8 mouse cellular contexts compared by ENCODE assay signal in the genomic region with DNA sequence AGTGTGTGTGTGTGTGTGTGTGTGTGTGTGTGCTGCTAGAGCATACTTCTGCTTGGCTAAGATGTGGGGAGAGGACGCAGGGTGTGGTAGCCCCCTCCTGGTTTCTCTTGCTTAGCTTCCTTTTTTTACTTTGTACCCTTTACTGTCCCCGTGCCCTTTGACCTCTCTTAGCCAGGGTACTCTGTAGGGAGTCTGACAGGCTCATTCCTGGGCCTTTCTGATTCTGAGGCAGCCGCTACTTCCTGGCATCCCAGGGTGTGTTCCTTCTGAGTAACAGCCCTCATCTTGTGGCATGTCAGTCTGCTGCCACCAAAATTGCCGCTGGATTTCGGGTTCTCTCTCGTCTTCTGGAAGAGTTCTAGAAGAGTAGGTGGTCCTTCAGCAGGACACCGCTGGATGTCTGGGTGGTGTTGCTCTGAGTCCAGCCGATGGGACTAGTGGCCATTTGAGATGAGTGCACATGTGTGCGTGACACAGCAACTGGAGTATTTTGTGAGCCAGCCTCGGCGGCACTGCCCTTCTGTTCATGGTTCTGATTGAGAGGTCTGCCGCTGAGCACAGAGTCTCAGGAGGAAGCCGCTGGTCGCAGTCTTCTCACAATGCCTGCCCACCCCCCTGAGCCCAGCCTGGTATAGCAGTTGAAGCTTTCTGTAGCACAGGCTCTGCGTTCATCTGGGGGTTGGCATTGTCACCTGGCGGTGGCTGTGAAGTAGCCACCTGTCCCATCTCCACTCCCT. TPM values are rescaled to one million over a fixed set of nuclear protein-coding genes. Genes with fewer than 3 reads are reported as not detected.
DNase-seq lines count a peak whose midpoint lies in the region; ATAC-seq and TF ChIP-seq lines count a peak whose summit lies in the region.

No protein-coding gene starts in this region.

- H3K4me1 ChIP-seq in heart, adult 2 months (ENCODE audit: control insufficient read depth, insufficient read depth, low read length), result peaks cover 39% of the 10 kb centered on the region
- H3K4me1 ChIP-seq in forebrain, embryonic 13.5 days, result peaks cover 84% of the 10 kb centered on the region
- peaks cover 51% of the 10 kb centered on the region for H3K4me1 ChIP-seq in liver, embryonic 11.5 days (replicated peaks; ENCODE audit: control insufficient read depth, insufficient read depth, low read length)

- no peaks in the 10 kb centered on the region for H3K9me3 ChIP-seq in forebrain, embryonic 13.5 days (replicated peaks)
- H3K9me3 ChIP-seq in liver, embryonic 11.5 days (ENCODE audit: control insufficient read depth, low read length), result no peaks in the 10 kb centered on the region

- peaks cover 18% of the 10 kb centered on the region for H3K79me2 ChIP-seq in heart, adult 2 months (replicated peaks; ENCODE audit: control insufficient read depth, insufficient read depth, low read length)

- intact Hi-C loops in heart, adult 2 months (cut with DNase I), result no loop called here
- intact Hi-C loops in heart, postnatal 25 days (cut with DNase I), result no loop called here

- peak overlapping the region; percentile 4; the same call in 1 of the 2 replicates for H3K9ac ChIP-seq in heart, adult 2 months (ENCODE audit: low read depth, low read length)
- H3K9ac ChIP-seq in forebrain, embryonic 13.5 days, result peak overlapping the region; percentile 36
- H3K9ac ChIP-seq in liver, embryonic 11.5 days (ENCODE audit: low read depth, low read length), result peak overlapping the region; percentile 5; the same call in 1 of the 2 replicates

- ATAC-seq in forebrain, embryonic 13.5 days, result peak; percentile 16; the same call in 1 of the 2 replicates
- ATAC-seq in liver, embryonic 11.5 days (replicated peaks; ENCODE audit: low FRiP score), result peak; percentile 11; the same call in 1 of the 2 replicates

- H3K27me3 ChIP-seq in heart, adult 2 months (ENCODE audit: control insufficient read depth, insufficient read depth, low read length), result no peaks in the 10 kb centered on the region
- no peaks in the 10 kb centered on the region for H3K27me3 ChIP-seq in forebrain, embryonic 13.5 days
- H3K27me3 ChIP-seq in liver, embryonic 11.5 days (replicated peaks; ENCODE audit: control insufficient read depth, insufficient read depth, low read length), result no peaks in the 10 kb centered on the region

- no peak for TF ChIP-seq EP300 in heart, adult 2 months (IDR thresholded peaks at IDR 0.05; ENCODE audit: insufficient read depth, low read depth, low read length)

- 21% methylated on average over 16 of the region's 16 CpGs for WGBS in heart, adult 2 months
- WGBS in forebrain, embryonic 13.5 days, result 12% methylated on average over 16 of the region's 16 CpGs
- 22% methylated on average over 16 of the region's 16 CpGs for WGBS in liver, embryonic 11.5 days

- no peaks in the 10 kb centered on the region for H3K36me3 ChIP-seq in heart, adult 2 months (ENCODE audit: control insufficient read depth, insufficient read depth, low read length)
- peaks cover 3% of the 10 kb centered on the region; the same call in 1 of the 2 replicates for H3K36me3 ChIP-seq in forebrain, embryonic 13.5 days (ENCODE audit: poor library complexity, severe bottlenecking)
- H3K36me3 ChIP-seq in liver, embryonic 11.5 days (ENCODE audit: control insufficient read depth, insufficient read depth, low read length), result no peaks in the 10 kb centered on the region; the same call in 1 of the 2 replicates

- no peak for DNase-seq in heart, adult 2 months
- DNase-seq in heart, postnatal 25 days (ENCODE audit: low spot score), result no peak
- DNase-seq in ES-CJ7 (ENCODE audit: low read depth, low spot score), result peak; percentile 86
- DNase-seq in liver, embryonic 11.5 days (ENCODE audit: low spot score), result no peak
- peak; percentile 37 for DNase-seq in retina, postnatal 1 day
- no peak for DNase-seq in adrenal gland, adult 8-10 months
- no peak for DNase-seq in frontal cortex, adult 2 months (ENCODE audit: extremely low spot score in 1 of 2, low spot score in 1 of 2)

- H3K27ac ChIP-seq in heart, adult 2 months, result peak overlapping the region; percentile 57
- H3K27ac ChIP-seq in forebrain, embryonic 13.5 days, result peak overlapping the region; percentile 87
- H3K27ac ChIP-seq in liver, embryonic 11.5 days (ENCODE audit: low read depth, low read length), result peak overlapping the region; percentile 28

- H3K4me3 ChIP-seq in heart, adult 2 months, result 0 out of 2 replicates have a peak overlapping the region, but pooled peaks have one; percentile 13
- peak overlapping the region; percentile 7 for H3K4me3 ChIP-seq in forebrain, embryonic 13.5 days
- peak overlapping the region; percentile 19 for H3K4me3 ChIP-seq in liver, embryonic 11.5 days (ENCODE audit: low read depth, low read length)

- 0 out of 2 replicates have a peak, but pooled peaks have one; percentile 14 for TF ChIP-seq CTCF in heart, adult 2 months (IDR thresholded peaks at IDR 0.05)

- peak overlapping the region; percentile 52 for H3K4me2 ChIP-seq in forebrain, embryonic 13.5 days
- peak overlapping the region; percentile 46 for H3K4me2 ChIP-seq in liver, embryonic 11.5 days

- TF ChIP-seq POLR2A in heart, adult 2 months (IDR thresholded peaks at IDR 0.05; ENCODE audit: insufficient read depth, low read depth, low read length), result no peak

RNA-seq across cellular contexts. Expression of gene Prrc2b, which starts 16.3 kb away (rescaled TPM):
- total RNA-seq in heart, adult 2 months (2021), result 10 to 100 TPM; 78.3 to 82.6 TPM
- 39.3 and 46.9 TPM in 2 replicates for polyA plus RNA-seq in heart, adult 2 months (2012; rRNA removed)
- 10 to 100 TPM; 79.0 to 89.8 TPM for total RNA-seq in heart, postnatal 25 days (2021)
- polyA plus RNA-seq in forebrain, embryonic 13.5 days (2015; fragmentation: Nextera tagmentation; extraction: Ambion mirVana), result 53.0 and 57.4 TPM in 2 replicates
- 37.8 and 48.1 TPM in 2 replicates for polyA plus RNA-seq in liver, embryonic 11.5 days (2014; fragmentation: Nextera tagmentation; extraction: Ambion mirVana)
- total RNA-seq in adrenal gland, adult 8-10 months (2022), result 100 to 1,000 TPM; 140 to 182 (median 166) TPM
- 106 and 118 TPM in 2 replicates for polyA plus RNA-seq in frontal cortex, adult 2 months (2012; rRNA removed)

Comparison
In these comparisons a context has a peak if more than half of its experiments do, and no peak if none do; other contexts are left out.
1. DNase-seq: peak in ES-CJ7 (single experiment) and retina, postnatal 1 day (single experiment); none in heart, adult 2 months (0 of 2), heart, postnatal 25 days (single experiment), liver, embryonic 11.5 days (single experiment), adrenal gland, adult 8-10 months (single experiment) and frontal cortex, adult 2 months (0 of 2).
2. H3K27ac ChIP-seq: peak in every context shown above with its lines; median percentile 87 in forebrain, embryonic 13.5 days; 57 in heart, adult 2 months; 28 in liver, embryonic 11.5 days.
3. Peak in every context shown above with its lines, with median percentiles within 50 percentile points of each other: H3K4me3 ChIP-seq and H3K9ac ChIP-seq.